Mouse (Mus musculus): ENCODE measurements around the gene Nfkbil1.

Gene Nfkbil1

GRCm38 (mm10) chr17:35174201-35174977 is 61.2 kb downstream of the Nfkbil1 start:
- no peak for DNase-seq

- no peak for DNase-seq
Measured at GRCm38 (mm10) chr17:35173329-35173728, 62.3 kb downstream of the Nfkbil1 start.

- DNase-seq: no peak
Measured at GRCm38 (mm10) chr17:35172445-35173234, 63.0 kb downstream of the Nfkbil1 start.
